Mouse (Mus musculus): Measurements from ENCODE around the gene Gmpr. TPM values are rescaled to one million over a fixed set of nuclear protein-coding genes. Genes with fewer than 3 reads are reported as not detected.
A peak's percentile ranks its signal among the peaks of the same experiment; 100 is the strongest.

The Gmpr gene
- polyA plus RNA-seq, 1 experiment: 41.6 TPM

- no peaks in the 10 kb centered on the region for H3K27me3 ChIP-seq (ENCODE audit: control insufficient read depth, insufficient read depth, insufficient read length)
- H3ac ChIP-seq (ENCODE audit: control insufficient read depth, insufficient read length): no peak overlapping the region
- H3K79me2 ChIP-seq (ENCODE audit: control insufficient read depth, insufficient read depth): no peaks in the 10 kb centered on the region
- peak; percentile 86 to 89 (median 89) for TF ChIP-seq MYOD1 (IDR thresholded peaks at IDR 0.05; ENCODE audit: control insufficient read depth in 1 of 3, insufficient read length in 2 of 3, low read depth in 2 of 3)
- no peak for TF ChIP-seq CEBPB (IDR thresholded peaks at IDR 0.05; ENCODE audit: insufficient read depth, poor library complexity, severe bottlenecking)
- TF ChIP-seq MYOG (IDR thresholded peaks at IDR 0.05; ENCODE audit: control insufficient read depth in 1 of 3, insufficient read depth in 1 of 3, insufficient read length in 2 of 3, low read depth in 2 of 3): peak in 2 of 3 experiments; percentile 76 to 87
- TF ChIP-seq TCF12 (IDR thresholded peaks at IDR 0.05; ENCODE audit: insufficient read depth, poor library complexity, severe bottlenecking): peak; percentile 82
- TF ChIP-seq TCF3 (IDR thresholded peaks at IDR 0.05; ENCODE audit: insufficient read length, low read depth): peak; percentile 64
- peak overlapping the region; percentile 74 for H3K4me2 ChIP-seq (ENCODE audit: low read depth)
- H3K4me3 ChIP-seq: no peak overlapping the region
- no peaks in the 10 kb centered on the region for H3K36me3 ChIP-seq (ENCODE audit: control insufficient read depth, insufficient read depth)
Observed at GRCm38 (mm10) chr13:45524305-45524704, 17.1 kb downstream of the Gmpr start.

- peak overlapping the region; percentile 74 for H3K4me2 ChIP-seq (ENCODE audit: low read depth)
- no peaks in the 10 kb centered on the region for H3K79me2 ChIP-seq (ENCODE audit: control insufficient read depth, insufficient read depth)
- H3K36me3 ChIP-seq (ENCODE audit: control insufficient read depth, insufficient read depth): no peaks in the 10 kb centered on the region
- TF ChIP-seq TCF3 (IDR thresholded peaks at IDR 0.05; ENCODE audit: insufficient read length, low read depth) (no peak), MYOG (IDR thresholded peaks at IDR 0.05; ENCODE audit: control insufficient read depth in 1 of 3, insufficient read depth in 1 of 3, insufficient read length in 2 of 3, low read depth in 2 of 3) (no peak), USF1 (IDR thresholded peaks at IDR 0.05; ENCODE audit: low read depth) (no peak), E2F4 (IDR thresholded peaks at IDR 0.05; ENCODE audit: insufficient read depth) (no peak), TCF12 (IDR thresholded peaks at IDR 0.05; ENCODE audit: insufficient read depth, poor library complexity, severe bottlenecking) (no peak), CEBPB (IDR thresholded peaks at IDR 0.05; ENCODE audit: insufficient read depth, poor library complexity, severe bottlenecking) (no peak), POLR2A (IDR thresholded peaks at IDR 0.05; ENCODE audit: insufficient read length, low read depth) (no peak), MYOD1 (IDR thresholded peaks at IDR 0.05; ENCODE audit: control insufficient read depth in 1 of 3, insufficient read length in 2 of 3, low read depth in 2 of 3) (no peak), POLR2AphosphoS2 (IDR thresholded peaks at IDR 0.05; ENCODE audit: insufficient read length, low read depth) (no peak)
- H3K27me3 ChIP-seq (ENCODE audit: control insufficient read depth, insufficient read depth, insufficient read length): no peaks in the 10 kb centered on the region
- H3ac ChIP-seq (ENCODE audit: control insufficient read depth, insufficient read length): no peak overlapping the region
- H3K4me3 ChIP-seq: no peak overlapping the region
Observed at GRCm38 (mm10) chr13:45524791-45525435, 17.7 kb downstream of the Gmpr start.

- Histone ChIP-seq H3K79me2 (ENCODE audit: control insufficient read depth, insufficient read depth) (no peaks in the 10 kb centered on the region), H3K27me3 (ENCODE audit: control insufficient read depth, insufficient read depth, insufficient read length) (no peaks in the 10 kb centered on the region), H3K36me3 (ENCODE audit: control insufficient read depth, insufficient read depth) (no peaks in the 10 kb centered on the region), H3ac (ENCODE audit: control insufficient read depth, insufficient read length) (no peak overlapping the region), H3K4me3 (no peak overlapping the region), H3K4me2 (ENCODE audit: low read depth) (no peak overlapping the region)
- TF ChIP-seq MAX (IDR thresholded peaks at IDR 0.05; ENCODE audit: low read depth): no peak
- TF ChIP-seq USF1 (IDR thresholded peaks at IDR 0.05; ENCODE audit: low read depth): no peak
- TF ChIP-seq TCF12 (IDR thresholded peaks at IDR 0.05; ENCODE audit: insufficient read depth, poor library complexity, severe bottlenecking): no peak
- TF ChIP-seq MYOG (IDR thresholded peaks at IDR 0.05; ENCODE audit: control insufficient read depth in 1 of 3, insufficient read depth in 1 of 3, insufficient read length in 2 of 3, low read depth in 2 of 3): no peak
- no peak for TF ChIP-seq MYOD1 (IDR thresholded peaks at IDR 0.05; ENCODE audit: control insufficient read depth in 1 of 3, insufficient read length in 2 of 3, low read depth in 2 of 3)
- TF ChIP-seq E2F4 (IDR thresholded peaks at IDR 0.05; ENCODE audit: insufficient read depth): no peak
- no peak for TF ChIP-seq CEBPB (IDR thresholded peaks at IDR 0.05; ENCODE audit: insufficient read depth, poor library complexity, severe bottlenecking)
- no peak for TF ChIP-seq REST (IDR thresholded peaks at IDR 0.05; ENCODE audit: insufficient read depth, insufficient read length)
- TF ChIP-seq POLR2AphosphoS2 (IDR thresholded peaks at IDR 0.05; ENCODE audit: insufficient read length, low read depth): no peak
- no peak for TF ChIP-seq SRF (IDR thresholded peaks at IDR 0.05; ENCODE audit: control insufficient read depth, insufficient read length, low read depth)
- TF ChIP-seq POLR2A (IDR thresholded peaks at IDR 0.05; ENCODE audit: insufficient read length, low read depth): no peak
- TF ChIP-seq TCF3 (IDR thresholded peaks at IDR 0.05; ENCODE audit: insufficient read length, low read depth): no peak
Observed at GRCm38 (mm10) chr13:45526230-45526629, 19.0 kb downstream of the Gmpr start.

- Histone ChIP-seq H3K4me2 (ENCODE audit: low read depth) (no peak overlapping the region), H3K27me3 (ENCODE audit: control insufficient read depth, insufficient read depth, insufficient read length) (no peaks in the 10 kb centered on the region), H3ac (ENCODE audit: control insufficient read depth, insufficient read length) (no peak overlapping the region), H3K4me3 (no peak overlapping the region), H3K36me3 (ENCODE audit: control insufficient read depth, insufficient read depth) (no peaks in the 10 kb centered on the region), H3K79me2 (ENCODE audit: control insufficient read depth, insufficient read depth) (no peaks in the 10 kb centered on the region)
- TF ChIP-seq MYOD1 (IDR thresholded peaks at IDR 0.05; ENCODE audit: control insufficient read depth in 1 of 3, insufficient read length in 2 of 3, low read depth in 2 of 3) (no peak), CEBPB (IDR thresholded peaks at IDR 0.05; ENCODE audit: insufficient read depth, poor library complexity, severe bottlenecking) (no peak), TCF3 (IDR thresholded peaks at IDR 0.05; ENCODE audit: insufficient read length, low read depth) (no peak), POLR2AphosphoS2 (IDR thresholded peaks at IDR 0.05; ENCODE audit: insufficient read length, low read depth) (no peak)
Observed at GRCm38 (mm10) chr13:45527232-45527964, 20.2 kb downstream of the Gmpr start.

- H3K79me2 ChIP-seq (ENCODE audit: control insufficient read depth, insufficient read depth): no peaks in the 10 kb centered on the region
- no peak overlapping the region for H3K4me3 ChIP-seq
- no peak overlapping the region for H3ac ChIP-seq (ENCODE audit: control insufficient read depth, insufficient read length)
- TF ChIP-seq USF1 (IDR thresholded peaks at IDR 0.05; ENCODE audit: low read depth): no peak
- no peaks in the 10 kb centered on the region for H3K36me3 ChIP-seq (ENCODE audit: control insufficient read depth, insufficient read depth)
- H3K27me3 ChIP-seq (ENCODE audit: control insufficient read depth, insufficient read depth, insufficient read length): no peaks in the 10 kb centered on the region
- no peak overlapping the region for H3K4me2 ChIP-seq (ENCODE audit: low read depth)
Observed at GRCm38 (mm10) chr13:45528787-45529186, 21.5 kb downstream of the Gmpr start.

Data from myocyte (in vitro differentiated cells).